Mouse (Mus musculus): ENCODE results near the gene Pole2.

- no peak for TF ChIP-seq POLR2A (IDR thresholded peaks at IDR 0.05; ENCODE audit: low read depth, low read length)
- no peak for TF ChIP-seq CTCF (IDR thresholded peaks at IDR 0.05; ENCODE audit: extremely low read depth, insufficient read length, insufficient replicate concordance, low read depth, low read length)
Observed at GRCm38 (mm10) chr12:69157107-69157506, 70.9 kb downstream of the Pole2 start.
